Mouse (Mus musculus): Measurements from ENCODE around the gene Tsen54.

The Tsen54 gene

DNA sequence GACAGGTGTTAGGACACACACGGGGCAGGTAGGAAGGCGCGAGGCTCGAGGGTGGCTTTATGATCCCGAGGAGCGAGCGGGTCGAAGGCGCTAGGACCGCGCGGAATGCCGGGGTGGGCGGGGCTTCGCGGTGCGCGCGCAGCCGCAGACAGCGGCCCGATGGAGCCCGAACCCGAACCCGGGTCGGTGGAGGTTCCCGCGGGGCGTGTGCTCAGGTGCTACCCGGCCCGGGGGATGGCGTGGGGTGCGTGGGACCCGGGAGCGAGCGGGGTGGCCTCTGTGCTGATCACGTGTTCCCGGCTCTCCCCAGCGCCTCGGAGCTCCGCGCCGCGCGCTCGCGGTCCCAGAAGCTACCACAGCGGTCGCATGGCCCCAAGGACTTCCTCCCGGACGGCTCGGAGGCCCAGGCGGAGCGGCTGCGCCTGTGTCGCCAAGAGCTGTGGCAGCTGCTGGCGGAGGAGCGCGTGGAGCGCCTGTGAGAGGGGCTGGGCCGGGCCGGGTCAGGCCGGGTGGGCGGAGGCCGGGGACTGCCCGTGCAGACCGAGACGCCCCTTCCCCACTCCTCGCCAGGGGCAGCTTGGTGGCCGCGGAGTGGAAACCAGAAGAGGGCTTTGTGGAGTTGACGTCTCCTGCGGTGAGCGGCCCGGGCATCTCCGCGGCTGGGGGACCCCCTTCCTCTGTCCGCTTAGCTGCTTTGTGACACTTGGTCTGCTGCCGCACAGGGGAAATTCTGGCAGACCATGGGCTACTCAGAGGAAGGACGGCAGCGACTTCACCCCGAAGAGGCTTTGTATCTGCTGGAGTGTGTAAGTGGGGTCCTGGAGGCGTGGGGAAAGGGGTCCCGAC lies at the start of gene Tsen54:
Gene Tsen54 (plus strand): TSS at position 120 of the 846 bp plus-strand sequence.
- no peak for DNase-seq (ENCODE audit: low read depth)

DNA sequence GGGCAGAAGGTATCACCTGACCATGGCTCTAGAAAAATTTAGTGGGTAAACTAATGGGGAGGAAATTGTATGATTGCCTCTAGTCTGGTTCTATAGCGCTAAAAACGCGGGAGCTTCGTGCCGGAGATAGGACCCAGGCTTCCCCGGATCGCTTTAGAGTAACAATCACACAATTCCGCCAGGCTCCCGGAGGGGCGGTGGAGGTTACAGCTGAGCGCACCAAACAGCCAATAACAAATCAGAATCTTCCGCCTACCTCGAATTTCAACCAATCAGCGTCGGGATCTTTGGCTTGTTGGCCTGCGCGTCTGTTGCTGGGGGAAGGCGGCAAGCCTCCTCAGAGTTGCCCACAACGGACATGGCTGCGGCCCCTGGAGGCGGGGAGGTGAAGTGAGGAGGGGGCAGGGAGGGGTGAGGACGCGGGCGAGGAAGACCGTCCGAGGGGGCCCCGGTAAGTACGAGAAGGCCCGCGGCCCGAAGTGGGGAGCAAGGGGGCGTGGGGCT lies 49.4 kb upstream of the Tsen54 start, which contains the start of gene Tmem94:
Gene Tmem94 (plus strand): TSS at position 331 of the 504 bp plus-strand sequence.
- DNase-seq (ENCODE audit: low read depth) = peak; percentile 91

DNA sequence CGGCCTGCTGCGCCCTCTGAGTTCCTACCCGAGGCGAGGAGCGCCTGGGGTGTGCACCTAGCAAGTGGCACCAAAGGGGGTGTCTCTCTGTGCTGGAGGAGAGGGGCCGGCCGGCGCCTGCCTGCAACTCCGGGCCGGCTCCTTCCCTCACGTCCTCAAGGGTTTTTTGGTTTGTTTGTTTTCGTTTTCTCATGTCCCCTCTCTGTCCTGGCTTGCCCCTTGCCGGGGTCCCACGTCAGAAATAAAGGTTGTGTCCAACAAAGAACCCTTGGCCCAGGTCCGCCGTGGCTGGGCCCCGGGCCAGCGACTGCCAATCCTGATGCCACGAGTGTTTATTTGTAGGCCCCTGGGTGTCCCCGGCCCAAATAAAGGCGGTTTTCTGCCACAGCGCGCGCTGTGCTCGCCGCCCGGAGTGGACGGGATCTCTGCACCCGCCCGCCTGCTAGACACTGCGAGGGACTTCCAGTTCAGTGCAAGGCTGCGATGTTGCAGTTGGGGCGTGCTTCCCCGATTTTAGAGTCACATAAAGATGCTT lies 48.9 kb upstream of the Tsen54 start:
- DNase-seq (ENCODE audit: low read depth) = no peak

DNA sequence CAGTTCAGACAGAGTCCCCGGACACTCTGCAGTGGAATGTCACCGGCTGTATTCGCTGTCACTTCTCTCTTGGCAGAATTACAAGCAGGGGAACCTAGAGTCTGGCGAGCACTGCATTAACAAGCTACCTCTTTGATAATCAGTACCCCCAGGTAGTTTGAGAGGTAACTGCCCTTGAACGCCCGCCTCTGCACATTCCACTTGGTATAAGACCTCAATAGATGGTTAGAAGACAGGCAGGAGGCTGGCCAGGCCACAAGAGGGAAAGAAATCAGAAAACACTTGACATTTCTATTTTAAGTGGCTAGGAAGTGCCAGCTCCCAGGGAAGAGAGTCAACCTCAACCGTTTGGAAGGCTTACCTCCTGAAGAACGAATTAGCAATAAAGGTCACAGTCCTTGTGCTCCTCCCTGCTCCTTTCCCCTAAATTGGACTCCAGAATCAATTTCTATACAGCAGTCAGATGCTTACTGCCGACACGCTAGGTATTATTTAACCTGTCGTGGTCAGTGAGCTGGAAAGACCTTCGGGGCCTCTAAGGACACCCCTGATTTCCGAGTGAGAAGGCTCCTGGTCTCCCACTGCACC lies 48.1 kb upstream of the Tsen54 start:
- DNase-seq (ENCODE audit: low read depth) = peak; percentile 12

DNA sequence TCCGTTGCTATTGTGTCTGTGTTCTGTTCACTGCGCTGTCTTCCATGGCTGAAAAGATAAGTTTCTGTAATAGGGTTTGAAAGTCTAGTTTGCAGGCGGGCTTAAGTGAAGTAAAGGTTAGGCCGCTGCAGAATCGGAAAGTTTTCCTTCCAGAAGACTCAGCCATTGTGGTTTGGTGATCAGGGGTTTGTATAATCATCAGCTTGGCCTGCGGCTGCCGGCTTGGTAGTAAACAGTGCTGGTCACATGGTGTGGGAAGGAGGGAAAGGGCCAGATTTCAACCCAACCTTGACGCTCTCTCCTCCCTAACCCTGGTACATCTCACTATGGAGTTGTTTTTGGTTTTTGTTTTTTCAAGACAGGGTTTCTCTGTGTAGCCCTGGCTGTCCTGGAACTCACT lies 47.5 kb upstream of the Tsen54 start:
- peak; percentile 18 for DNase-seq (ENCODE audit: low read depth)

DNA sequence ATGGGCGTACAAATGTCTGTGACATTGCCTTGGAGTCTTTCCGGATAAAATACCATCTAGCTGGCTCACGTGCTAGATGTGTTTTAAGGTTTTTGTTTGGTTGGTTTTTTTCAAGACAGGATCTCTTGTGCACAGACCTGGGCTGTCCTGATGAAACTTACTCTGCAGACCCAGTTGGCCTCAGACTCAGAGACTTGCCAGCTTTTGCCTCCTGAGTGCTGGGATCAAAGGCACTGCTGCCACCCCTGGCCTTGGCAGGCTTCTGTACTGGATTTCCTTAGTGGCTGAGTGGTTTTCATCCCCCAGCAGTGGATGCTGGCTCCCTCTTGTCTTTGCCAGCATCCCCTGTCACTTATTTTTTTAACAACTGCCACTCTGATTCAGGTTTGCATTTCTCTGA lies 45.6 kb upstream of the Tsen54 start:
- DNase-seq (ENCODE audit: low read depth) = no peak

DNA sequence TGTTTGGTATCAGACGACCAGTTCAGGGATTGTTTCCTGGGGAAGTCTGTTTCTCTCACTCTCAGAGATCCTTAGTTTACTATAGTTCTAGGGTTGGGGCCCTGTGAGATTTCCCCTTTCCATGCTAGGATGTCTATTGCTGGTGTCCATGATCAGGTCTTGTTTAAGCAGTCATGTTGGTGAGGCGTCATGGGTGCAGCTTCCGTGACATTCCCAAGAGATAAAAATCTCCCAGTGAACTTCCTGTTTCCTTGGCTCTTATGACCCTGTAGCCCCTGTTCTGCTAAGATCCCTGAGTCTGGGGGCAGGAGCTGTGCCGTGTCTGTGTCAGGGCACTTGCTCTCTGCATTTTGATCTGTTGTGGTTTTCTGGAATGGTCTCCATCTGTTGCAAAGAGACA lies 39.9 kb upstream of the Tsen54 start:
- DNase-seq (ENCODE audit: low read depth) = no peak

DNA sequence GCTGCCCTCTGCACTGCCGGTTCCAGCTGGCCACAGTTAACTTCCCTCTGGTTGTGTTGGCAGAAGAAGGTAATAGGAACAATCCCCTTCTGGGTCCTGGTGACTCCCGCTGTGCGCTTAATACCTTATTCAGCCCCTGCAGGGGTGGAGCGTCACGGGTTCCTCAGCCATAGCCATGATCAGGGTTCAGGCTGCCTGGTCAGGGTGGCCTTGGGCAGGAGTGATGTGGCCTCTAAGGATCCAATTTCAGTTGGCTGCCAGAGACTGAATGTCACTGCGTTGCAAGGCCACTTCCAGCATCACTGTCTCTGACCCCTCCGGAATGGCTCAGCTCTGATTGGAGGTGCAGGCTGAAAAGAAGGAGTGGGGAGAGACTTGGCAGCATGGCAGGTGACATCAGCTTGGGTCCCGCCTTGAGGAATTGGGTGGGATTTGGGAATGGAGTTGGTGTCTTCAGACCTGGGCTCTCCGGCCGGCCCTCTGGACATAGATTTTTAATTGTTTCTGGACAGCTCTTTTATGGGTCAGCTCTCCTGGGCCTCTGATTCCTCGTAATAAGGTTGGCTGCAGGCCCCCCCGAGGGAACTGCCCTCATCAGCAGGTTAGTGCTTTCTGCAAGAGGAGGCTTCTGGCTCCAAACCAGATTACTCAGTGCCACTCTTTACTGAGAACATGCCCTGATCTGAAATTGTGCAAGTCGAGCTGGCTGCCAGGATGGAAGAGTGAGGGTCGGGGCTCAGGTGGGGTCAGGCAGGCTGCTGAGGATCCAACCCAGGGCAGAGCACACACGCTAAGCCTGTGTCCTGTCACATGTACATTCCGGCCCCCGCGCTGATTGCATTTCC lies 38.5 kb upstream of the Tsen54 start:
- DNase-seq (ENCODE audit: low read depth) = peak; percentile 44

DNA sequence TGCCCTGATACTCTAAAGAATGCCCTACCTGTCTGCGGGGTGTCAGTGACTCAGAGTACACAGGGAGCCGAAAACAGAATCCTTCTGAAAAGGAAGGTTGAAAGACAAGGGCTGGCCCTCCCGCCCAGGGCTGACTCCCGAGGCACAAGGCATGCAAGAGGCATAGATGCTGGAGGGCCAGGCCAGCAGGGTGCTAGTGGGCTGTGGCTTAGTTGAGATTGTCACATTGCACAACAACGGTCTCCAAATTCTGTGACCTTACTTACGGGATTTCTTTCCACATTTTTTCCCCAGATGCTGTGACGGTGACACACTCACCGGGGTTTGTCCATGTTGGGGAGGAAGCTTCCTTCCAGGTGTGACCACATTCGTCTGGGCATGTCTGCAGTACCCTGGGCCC lies 37.6 kb upstream of the Tsen54 start:
- no peak for DNase-seq (ENCODE audit: low read depth)

DNA sequence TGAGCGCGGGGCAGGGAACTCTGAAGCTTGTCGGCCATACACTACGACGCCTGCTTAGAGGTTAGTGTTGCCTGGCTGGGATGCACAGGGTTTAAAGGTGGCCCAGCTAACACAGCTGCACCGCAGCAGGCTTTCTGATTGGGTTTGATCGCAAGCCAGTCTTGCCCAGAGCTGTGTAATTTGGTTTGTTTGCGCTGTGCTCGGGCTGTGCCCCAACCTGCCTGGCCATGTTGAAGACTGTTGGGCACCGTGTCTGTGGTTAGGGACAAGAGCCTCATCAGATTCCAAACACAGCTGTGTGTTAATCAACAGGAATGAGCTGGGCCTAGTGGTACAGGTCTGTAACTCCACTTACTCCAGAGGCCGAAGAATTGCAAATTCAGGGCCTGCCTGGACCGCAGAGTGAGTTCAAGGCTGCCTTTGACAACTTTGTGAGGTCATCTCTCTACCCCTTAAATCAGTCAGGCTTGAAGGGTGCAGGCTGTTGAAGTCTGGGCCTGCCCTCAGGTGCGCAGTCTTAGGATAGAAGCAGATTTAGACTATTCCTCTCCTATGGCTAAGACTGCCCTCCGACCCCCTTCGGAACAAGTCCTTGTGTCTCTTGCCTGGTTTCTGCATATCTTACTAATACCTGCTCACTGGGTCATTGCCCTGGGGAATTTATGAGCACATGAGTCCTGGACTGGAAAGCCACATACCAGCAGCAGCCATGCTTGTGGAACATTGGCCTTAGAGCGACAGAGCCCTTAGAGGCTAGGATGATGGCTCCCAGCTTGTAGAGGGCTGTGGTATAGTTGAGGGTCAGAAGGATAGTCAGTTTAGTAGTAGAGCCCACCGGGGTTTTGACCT lies 36.8 kb upstream of the Tsen54 start:
- DNase-seq (ENCODE audit: low read depth) = peak; percentile 15

DNA sequence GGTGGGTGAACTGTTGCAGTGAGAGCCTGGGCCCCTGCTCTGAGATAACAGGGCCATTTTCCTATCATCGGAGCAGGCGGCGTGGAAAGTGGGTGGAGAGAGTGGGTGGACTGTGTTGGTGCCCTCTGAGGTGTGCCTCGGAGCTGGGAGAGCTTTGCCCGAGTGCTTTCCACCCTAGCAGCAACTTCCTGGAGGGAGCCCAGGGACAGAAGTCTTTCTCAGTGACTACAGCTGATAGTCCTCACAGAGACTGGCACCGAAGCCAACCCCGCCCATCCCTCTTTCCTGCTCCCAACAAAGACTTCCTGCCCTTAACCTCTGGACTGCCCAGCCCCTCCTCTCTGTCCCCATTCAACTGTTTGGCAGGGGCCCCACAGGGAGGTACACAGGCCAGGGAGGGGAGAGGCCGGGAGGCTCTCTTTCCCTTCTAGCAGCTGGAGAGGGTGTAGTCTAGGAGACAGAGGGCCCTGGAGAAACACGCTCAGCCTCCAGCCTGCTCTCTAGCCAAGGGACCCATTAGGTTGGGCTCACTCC lies 35.4 kb upstream of the Tsen54 start:
- peak; percentile 24 for DNase-seq (ENCODE audit: low read depth)

DNA sequence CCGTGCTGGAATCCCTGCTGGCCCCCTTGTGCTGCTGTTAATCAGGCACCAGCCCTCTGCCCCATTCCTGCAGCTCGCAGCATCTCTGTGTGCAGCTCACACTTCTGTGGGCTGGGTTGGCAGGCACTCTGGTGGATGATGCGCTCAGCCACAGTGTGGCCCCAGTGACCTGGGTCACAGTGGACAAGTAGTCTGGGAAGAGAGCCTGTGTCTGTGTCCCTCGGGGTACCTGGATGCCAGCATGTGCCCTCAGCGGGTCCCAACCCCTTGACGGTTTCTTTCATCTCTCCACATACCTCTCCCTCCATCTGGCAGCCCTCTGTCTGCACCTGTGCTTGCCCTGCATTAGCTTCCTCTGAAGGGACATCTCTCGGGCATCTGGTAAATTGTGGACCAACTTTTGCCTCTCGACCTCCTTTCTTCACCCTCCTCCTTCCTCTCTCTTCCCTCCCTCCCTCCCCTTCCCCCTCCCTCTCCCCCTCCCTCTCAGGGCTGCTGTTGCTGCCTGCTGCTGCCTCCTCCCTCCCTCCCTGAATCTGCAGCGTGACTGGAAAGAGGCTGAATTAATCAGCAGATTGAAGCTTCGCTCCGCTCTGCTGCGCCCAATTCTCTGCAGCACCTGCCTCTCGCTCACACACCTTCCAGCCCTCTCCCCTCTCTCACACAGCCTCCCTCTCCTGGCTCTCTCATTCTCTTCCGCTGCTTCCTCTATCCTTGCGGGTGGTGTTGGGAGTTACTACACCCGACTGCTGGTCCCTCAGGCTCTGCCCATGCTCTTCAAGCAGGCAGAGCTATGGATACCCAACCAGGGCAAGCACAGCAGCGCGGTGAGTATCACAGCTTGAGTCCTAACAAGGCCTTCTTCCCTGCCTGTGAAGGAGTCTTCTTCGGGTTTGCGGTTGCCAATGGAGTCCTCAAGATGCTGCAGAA lies 34.1 kb upstream of the Tsen54 start:
- DNase-seq (ENCODE audit: low read depth) = no peak

DNA sequence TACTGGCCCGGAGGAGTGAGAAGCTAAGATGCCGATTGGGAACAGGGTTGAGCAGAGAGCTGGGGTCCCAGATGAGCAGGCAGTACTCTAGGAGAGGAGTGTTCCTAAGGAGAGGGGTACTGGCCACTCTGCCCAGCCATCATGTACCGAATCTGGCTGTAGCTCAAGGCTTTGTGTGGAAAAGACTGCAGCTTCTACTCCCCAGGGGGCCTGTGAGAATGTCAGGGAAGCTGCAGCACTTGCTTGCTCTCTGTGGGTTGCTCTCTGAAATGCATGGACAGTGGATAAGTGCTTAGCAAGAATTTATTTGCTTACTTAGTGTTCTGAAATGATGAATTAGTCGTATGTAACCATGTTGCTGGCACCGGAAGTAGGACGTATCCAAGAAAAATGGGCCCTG lies 28.1 kb upstream of the Tsen54 start:
- DNase-seq (ENCODE audit: low read depth) = no peak

DNA sequence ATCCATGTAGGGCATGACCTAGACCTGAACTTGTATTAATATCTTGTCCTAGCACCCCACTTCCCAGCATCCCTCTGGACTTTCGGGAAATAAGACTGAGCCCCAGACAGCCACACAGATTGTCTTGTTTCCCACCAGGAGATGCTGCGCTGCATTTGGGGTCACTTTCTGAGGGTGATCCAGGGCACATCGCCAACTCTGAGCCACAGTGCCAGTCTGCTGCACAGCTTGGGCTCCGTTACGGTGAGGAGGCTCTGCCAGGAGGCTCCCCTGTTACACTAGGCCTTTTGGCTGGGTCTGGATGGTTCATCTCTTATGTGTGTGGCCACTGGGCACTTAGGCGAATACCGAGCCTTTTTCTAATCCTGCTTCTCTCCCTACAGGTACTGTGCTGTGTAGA lies 24.7 kb upstream of the Tsen54 start:
- no peak for DNase-seq (ENCODE audit: low read depth)

DNA sequence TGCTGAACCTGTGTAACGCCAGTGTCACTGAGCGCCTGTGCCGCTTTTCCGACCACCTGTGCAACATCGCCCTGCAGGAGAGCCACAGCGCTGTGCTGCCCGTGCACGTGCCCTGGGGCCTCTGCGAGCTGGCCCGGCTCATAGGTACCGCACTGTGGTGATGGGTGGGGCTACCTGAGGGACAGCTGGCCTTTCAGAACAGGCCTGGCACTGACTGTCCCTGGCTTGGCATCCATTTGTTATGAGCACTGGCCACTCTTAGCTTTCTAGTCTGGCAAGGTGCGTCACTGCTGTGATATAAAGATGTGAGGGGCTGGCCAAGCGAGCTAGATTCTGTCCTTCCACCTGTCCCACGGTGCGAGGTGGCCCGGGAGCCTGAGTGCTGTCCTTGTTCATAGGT lies 22.6 kb upstream of the Tsen54 start:
- DNase-seq (ENCODE audit: low read depth) = no peak

DNA sequence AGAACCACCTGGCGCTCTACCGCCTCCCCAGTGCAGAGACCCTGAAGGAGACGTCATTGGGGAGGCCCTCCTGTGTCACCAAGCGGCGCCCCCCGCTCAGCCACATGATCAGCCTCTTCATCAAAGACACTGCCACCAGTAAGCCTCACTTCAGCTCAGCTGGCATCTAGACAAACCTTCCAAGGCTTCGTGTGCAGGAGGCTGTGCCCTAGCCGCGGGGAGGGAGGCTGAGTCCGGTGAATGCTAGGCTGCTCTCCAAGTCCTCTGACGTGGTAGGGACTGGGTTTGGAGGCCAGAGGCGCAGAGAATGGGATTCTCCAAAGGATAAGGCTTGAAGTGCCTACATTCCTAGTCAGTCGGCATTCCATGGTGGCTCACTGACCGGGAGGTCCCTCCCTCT lies 22.2 kb upstream of the Tsen54 start:
- no peak for DNase-seq (ENCODE audit: low read depth)

DNA sequence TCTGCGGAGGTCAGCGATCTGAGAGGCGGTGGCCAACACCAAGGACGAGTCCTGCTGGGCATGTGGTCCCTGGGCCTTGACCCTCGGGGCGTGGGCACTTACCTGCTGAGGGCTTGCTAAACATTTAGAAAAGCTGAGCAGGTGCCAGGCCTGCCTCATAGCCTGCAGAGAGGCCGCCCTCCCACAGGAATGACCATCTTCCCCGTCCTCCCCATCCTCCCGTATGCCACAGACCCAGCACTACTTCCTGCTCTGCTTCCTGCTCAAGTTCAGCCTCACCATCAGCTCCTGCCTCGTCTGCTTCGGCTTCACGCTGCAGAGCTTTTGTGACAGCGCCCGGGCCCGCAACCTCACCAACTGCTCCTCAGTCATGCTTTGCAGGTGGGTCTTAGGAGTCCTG lies 17.6 kb upstream of the Tsen54 start:
- DNase-seq (ENCODE audit: low read depth) = no peak

DNA sequence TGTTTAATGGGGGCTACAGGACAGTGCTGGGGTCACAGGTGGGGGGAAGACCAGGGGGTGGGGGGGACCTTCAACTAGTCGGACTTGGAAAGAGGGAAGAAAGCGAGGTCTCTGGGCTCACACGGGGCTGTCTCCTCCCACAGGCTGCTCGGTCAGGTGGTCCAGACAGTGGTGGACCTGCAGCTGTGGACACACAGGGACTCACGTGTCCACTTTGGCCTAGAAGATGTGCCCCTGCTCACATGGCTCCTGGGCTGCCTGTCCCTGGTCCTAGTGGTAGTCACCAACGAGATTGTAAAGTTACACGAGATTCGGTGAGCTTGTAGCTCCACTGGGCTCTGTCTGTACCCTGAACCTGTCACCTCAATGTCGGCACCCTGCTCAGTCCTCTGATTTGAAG lies 16.9 kb upstream of the Tsen54 start:
- no peak for DNase-seq (ENCODE audit: low read depth)

DNA sequence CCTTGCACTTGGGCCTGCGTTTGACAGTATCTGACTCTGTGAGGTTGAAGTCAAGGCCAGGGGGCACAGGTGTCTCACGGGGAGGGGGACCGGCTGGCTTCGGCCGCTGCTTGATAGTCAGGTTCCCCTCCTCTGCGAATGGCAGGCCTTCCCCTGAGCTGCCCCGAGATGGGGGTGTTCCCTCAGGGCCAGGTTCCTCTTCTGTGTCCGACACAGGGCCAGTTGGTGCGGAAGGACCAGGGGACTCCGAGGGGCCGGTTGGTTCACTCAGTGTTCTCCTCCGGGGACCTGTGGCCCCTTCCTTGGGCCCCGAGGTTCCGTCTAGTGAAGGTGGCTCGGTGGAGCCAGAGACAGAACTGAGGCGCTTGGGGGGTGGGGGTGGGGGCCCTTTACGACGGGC lies 13.5 kb upstream of the Tsen54 start:
- DNase-seq (ENCODE audit: low read depth) = no peak

Measured in fibroblast of lung, adult 2 months (primary cell).